Comparison of ENCODE assay signal across 8 mouse cellular contexts in the genomic region with DNA sequence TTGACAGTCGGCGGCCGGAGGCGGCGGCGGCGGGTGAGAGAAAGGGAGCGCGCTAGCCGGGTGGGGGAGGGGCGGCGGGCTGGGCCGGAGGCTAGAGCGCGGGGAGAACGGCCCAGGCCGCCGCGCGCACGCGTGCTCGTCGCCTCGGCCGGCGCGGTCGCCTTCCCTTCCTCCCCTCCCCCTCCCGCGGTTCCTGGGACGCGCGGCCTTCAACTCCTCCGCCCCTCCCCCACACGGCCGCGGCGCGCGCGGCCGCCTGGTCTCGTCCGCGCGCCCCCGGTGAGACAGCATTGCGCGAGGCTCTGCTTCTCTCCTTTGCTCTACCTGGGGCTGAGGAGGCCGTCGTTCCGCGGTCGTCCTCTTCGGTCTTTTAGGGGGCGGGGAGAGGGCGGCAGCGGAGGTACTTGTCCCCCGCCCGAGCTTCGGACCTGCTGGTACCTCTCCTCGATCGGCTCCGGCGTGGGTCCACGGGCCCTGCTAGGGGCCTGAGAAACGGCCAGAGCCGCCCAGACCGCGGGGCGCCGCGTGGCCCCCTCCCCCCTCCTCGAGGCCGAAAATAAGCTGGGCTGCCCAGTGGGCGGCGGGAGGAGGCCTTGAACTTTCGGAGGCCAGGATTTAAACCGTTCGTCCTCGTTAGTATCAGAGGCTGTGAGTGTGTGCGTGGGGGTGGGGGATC. TPM values are rescaled to one million over a fixed set of nuclear protein-coding genes. Genes with fewer than 3 reads are reported as not detected.
DNase-seq lines count a peak whose midpoint lies in the region; ATAC-seq and TF ChIP-seq lines count a peak whose summit lies in the region.

No protein-coding gene starts in this region.

- H3K27ac ChIP-seq in layer of hippocampus, adult 2 months: peak overlapping the region; percentile 93
- H3K27ac ChIP-seq in forebrain, embryonic 12.5 days: peak overlapping the region; percentile 97
- H3K27ac ChIP-seq in hindbrain, postnatal 0 days: peak overlapping the region; percentile 98
- H3K27ac ChIP-seq in midbrain, embryonic 15.5 days: peak overlapping the region; percentile 98
- peak overlapping the region; percentile 96 for H3K27ac ChIP-seq in stomach, embryonic 16.5 days (ENCODE audit: low read length)

- peaks cover 21% of the 10 kb centered on the region for H3K36me3 ChIP-seq in forebrain, embryonic 12.5 days (replicated peaks)
- H3K36me3 ChIP-seq in hindbrain, postnatal 0 days (ENCODE audit: insufficient read depth, low read length): peaks cover 6% of the 10 kb centered on the region
- H3K36me3 ChIP-seq in midbrain, embryonic 15.5 days (replicated peaks): peaks cover 5% of the 10 kb centered on the region; the same call in 1 of the 2 replicates
- peaks cover 3% of the 10 kb centered on the region; the same call in 1 of the 2 replicates for H3K36me3 ChIP-seq in stomach, embryonic 16.5 days (ENCODE audit: control insufficient read depth, insufficient read depth, low read length)

- DNase-seq in layer of hippocampus, adult 2 months (ENCODE audit: low spot score in 2 of 2): peak; percentile 55 to 66
- DNase-seq in layer of hippocampus, postnatal 36 days: no peak
- DNase-seq in c-Kit-positive CD71-positive TER-119-positive erythroid progenitor cells, embryonic 14.5 days (ENCODE audit: low spot score): peak; percentile 81
- peak; percentile 92 for DNase-seq in hindbrain, postnatal 0 days (ENCODE audit: low spot score)
- peak; percentile 94 for DNase-seq in liver

- peak overlapping the region; percentile 98 for H3K9ac ChIP-seq in forebrain, embryonic 12.5 days
- peak overlapping the region; percentile 83 for H3K9ac ChIP-seq in hindbrain, postnatal 0 days (replicated peaks; ENCODE audit: low read length)
- peak overlapping the region; percentile 91 for H3K9ac ChIP-seq in midbrain, embryonic 15.5 days
- peak overlapping the region; percentile 99 for H3K9ac ChIP-seq in stomach, embryonic 16.5 days (ENCODE audit: low read length)

- peak overlapping the region; percentile 87 for H3K4me2 ChIP-seq in forebrain, embryonic 12.5 days
- peak overlapping the region; percentile 90 for H3K4me2 ChIP-seq in hindbrain, postnatal 0 days (ENCODE audit: low read depth, low read length)
- peak overlapping the region; percentile 72 for H3K4me2 ChIP-seq in midbrain, embryonic 15.5 days
- H3K4me2 ChIP-seq in stomach, embryonic 16.5 days (ENCODE audit: low read depth, low read length): peak overlapping the region; percentile 98

- under 1% methylated on average over 53 of the region's 83 CpGs for WGBS in forebrain, embryonic 12.5 days
- WGBS in hindbrain, postnatal 0 days: 2% methylated on average over 49 of the region's 83 CpGs
- 0% methylated on average over 41 of the region's 83 CpGs for WGBS in midbrain, embryonic 15.5 days
- under 1% methylated on average over 63 of the region's 83 CpGs for WGBS in stomach, embryonic 16.5 days

- H3K4me3 ChIP-seq in layer of hippocampus, adult 2 months: peak overlapping the region; percentile 98
- peak overlapping the region; percentile 99 for H3K4me3 ChIP-seq in forebrain, embryonic 12.5 days (replicated peaks)
- H3K4me3 ChIP-seq in hindbrain, postnatal 0 days (ENCODE audit: low read length): peak overlapping the region; percentile 99
- peak overlapping the region; percentile 96 for H3K4me3 ChIP-seq in midbrain, embryonic 15.5 days
- H3K4me3 ChIP-seq in stomach, embryonic 16.5 days (replicated peaks; ENCODE audit: low read length): peak overlapping the region; percentile 100

- no peak for TF ChIP-seq CTCF in layer of hippocampus, adult 2 months (conservative IDR thresholded peaks at IDR 0.05)
- TF ChIP-seq CTCF in hindbrain, postnatal 0 days (IDR thresholded peaks at IDR 0.05; ENCODE audit: low read depth): no peak

- ATAC-seq in forebrain, embryonic 12.5 days (ENCODE audit: low FRiP score): peak; percentile 76
- peak; percentile 56 for ATAC-seq in hindbrain, postnatal 0 days
- peak; percentile 70 for ATAC-seq in midbrain, embryonic 15.5 days (replicated peaks)
- peak; percentile 67 for ATAC-seq in stomach, embryonic 16.5 days (ENCODE audit: insufficient read depth, low FRiP score)

- H3K4me1 ChIP-seq in forebrain, embryonic 12.5 days: peaks cover 30% of the 10 kb centered on the region
- peaks cover 19% of the 10 kb centered on the region for H3K4me1 ChIP-seq in hindbrain, postnatal 0 days (ENCODE audit: insufficient read depth, low read length)
- H3K4me1 ChIP-seq in midbrain, embryonic 15.5 days: peaks cover 41% of the 10 kb centered on the region
- peaks cover 23% of the 10 kb centered on the region for H3K4me1 ChIP-seq in stomach, embryonic 16.5 days (ENCODE audit: control insufficient read depth, insufficient read depth, low read length)

- H3K27me3 ChIP-seq in forebrain, embryonic 12.5 days: no peaks in the 10 kb centered on the region
- no peaks in the 10 kb centered on the region for H3K27me3 ChIP-seq in hindbrain, postnatal 0 days (ENCODE audit: insufficient read depth, low read length)
- no peaks in the 10 kb centered on the region for H3K27me3 ChIP-seq in midbrain, embryonic 15.5 days (replicated peaks)
- no peaks in the 10 kb centered on the region for H3K27me3 ChIP-seq in stomach, embryonic 16.5 days (ENCODE audit: control insufficient read depth, insufficient read depth, low read length)

- no peaks in the 10 kb centered on the region for H3K9me3 ChIP-seq in forebrain, embryonic 12.5 days
- no peaks in the 10 kb centered on the region for H3K9me3 ChIP-seq in hindbrain, postnatal 0 days (ENCODE audit: low read length)
- no peaks in the 10 kb centered on the region for H3K9me3 ChIP-seq in midbrain, embryonic 15.5 days
- no peaks in the 10 kb centered on the region for H3K9me3 ChIP-seq in stomach, embryonic 16.5 days (replicated peaks; ENCODE audit: control insufficient read depth, low read length)

RNA-seq across cellular contexts. Expression of gene Srrm2, which starts 13.2 kb away (rescaled TPM):
- 100 to 1,000 TPM; 613 to 663 TPM for total RNA-seq in layer of hippocampus, adult 2 months (2021)
- total RNA-seq in layer of hippocampus, postnatal 36 days (2021): 100 to 1,000 TPM; 563 to 606 TPM
- polyA plus RNA-seq in forebrain, embryonic 12.5 days (2016; fragmentation: Nextera tagmentation; extraction: Ambion mirVana): 660 and 697 TPM in 2 replicates
- 133 and 144 TPM in 2 replicates for total RNA-seq in hindbrain, postnatal 0 days (2014; rRNA removed)
- 419 and 436 TPM in 2 replicates for polyA plus RNA-seq in hindbrain, postnatal 0 days (2015; fragmentation: Nextera tagmentation; extraction: Ambion mirVana)
- 552 and 579 TPM in 2 replicates for polyA plus RNA-seq in midbrain, embryonic 15.5 days (2015; fragmentation: Nextera tagmentation; extraction: Ambion mirVana)
- 334 and 350 TPM in 2 replicates for polyA plus RNA-seq in stomach, embryonic 16.5 days (2015; fragmentation: Nextera tagmentation; extraction: Ambion mirVana)

RNA-seq across cellular contexts. Expression of gene Flywch2, which starts 17.6 kb away (rescaled TPM):
- 10 to 100 TPM; 10.6 to 12.3 TPM for total RNA-seq in layer of hippocampus, adult 2 months (2021)
- total RNA-seq in layer of hippocampus, postnatal 36 days (2021): 10 to 100 TPM in 1 of 2 experiments, 1 to 10 TPM in 1; 9.9 to 11.7 TPM
- polyA plus RNA-seq in forebrain, embryonic 12.5 days (2016; fragmentation: Nextera tagmentation; extraction: Ambion mirVana): 32.7 and 33.5 TPM in 2 replicates
- 63.3 and 83.8 TPM in 2 replicates for total RNA-seq in hindbrain, postnatal 0 days (2014; rRNA removed)
- 99.8 and 123 TPM in 2 replicates for polyA plus RNA-seq in hindbrain, postnatal 0 days (2015; fragmentation: Nextera tagmentation; extraction: Ambion mirVana)
- 90.1 and 90.2 TPM in 2 replicates for polyA plus RNA-seq in midbrain, embryonic 15.5 days (2015; fragmentation: Nextera tagmentation; extraction: Ambion mirVana)
- polyA plus RNA-seq in stomach, embryonic 16.5 days (2015; fragmentation: Nextera tagmentation; extraction: Ambion mirVana): 19.4 and 19.8 TPM in 2 replicates

RNA-seq across cellular contexts. Expression of gene Elob, which starts 25.4 kb away (rescaled TPM):
- total RNA-seq in layer of hippocampus, adult 2 months (2021): 100 to 1,000 TPM; 332 to 341 TPM
- total RNA-seq in layer of hippocampus, postnatal 36 days (2021): 100 to 1,000 TPM; 356 to 383 TPM
- polyA plus RNA-seq in forebrain, embryonic 12.5 days (2016; fragmentation: Nextera tagmentation; extraction: Ambion mirVana): 1,039 and 1,118 TPM in 2 replicates
- 755 and 1,410 TPM in 2 replicates for total RNA-seq in hindbrain, postnatal 0 days (2014; rRNA removed)
- 1,482 and 1,504 TPM in 2 replicates for polyA plus RNA-seq in hindbrain, postnatal 0 days (2015; fragmentation: Nextera tagmentation; extraction: Ambion mirVana)
- 1,171 and 1,223 TPM in 2 replicates for polyA plus RNA-seq in midbrain, embryonic 15.5 days (2015; fragmentation: Nextera tagmentation; extraction: Ambion mirVana)
- polyA plus RNA-seq in stomach, embryonic 16.5 days (2015; fragmentation: Nextera tagmentation; extraction: Ambion mirVana): 906 and 920 TPM in 2 replicates

RNA-seq across cellular contexts. Expression of gene Flywch1, which starts 32.1 kb away (rescaled TPM):
- total RNA-seq in layer of hippocampus, adult 2 months (2021): 100 to 1,000 TPM; 310 to 345 TPM
- total RNA-seq in layer of hippocampus, postnatal 36 days (2021): 100 to 1,000 TPM; 297 to 300 TPM
- 173 and 179 TPM in 2 replicates for polyA plus RNA-seq in forebrain, embryonic 12.5 days (2016; fragmentation: Nextera tagmentation; extraction: Ambion mirVana)
- total RNA-seq in hindbrain, postnatal 0 days (2014; rRNA removed): 230 and 258 TPM in 2 replicates
- 165 and 183 TPM in 2 replicates for polyA plus RNA-seq in hindbrain, postnatal 0 days (2015; fragmentation: Nextera tagmentation; extraction: Ambion mirVana)
- 242 and 257 TPM in 2 replicates for polyA plus RNA-seq in midbrain, embryonic 15.5 days (2015; fragmentation: Nextera tagmentation; extraction: Ambion mirVana)
- polyA plus RNA-seq in stomach, embryonic 16.5 days (2015; fragmentation: Nextera tagmentation; extraction: Ambion mirVana): 43.3 and 47.0 TPM in 2 replicates

RNA-seq across cellular contexts. Expression of gene Prss33, which starts 32.4 kb away (rescaled TPM):
- not detected for total RNA-seq in layer of hippocampus, adult 2 months (2021)
- not detected for total RNA-seq in layer of hippocampus, postnatal 36 days (2021)
- 0.14 TPM in 1 of 2 replicates, not detected in the other for polyA plus RNA-seq in forebrain, embryonic 12.5 days (2016; fragmentation: Nextera tagmentation; extraction: Ambion mirVana)
- total RNA-seq in hindbrain, postnatal 0 days (2014; rRNA removed): not detected in 2 replicates
- polyA plus RNA-seq in hindbrain, postnatal 0 days (2015; fragmentation: Nextera tagmentation; extraction: Ambion mirVana): not detected in 2 replicates
- 0.15 and 0.22 TPM in 2 replicates for polyA plus RNA-seq in midbrain, embryonic 15.5 days (2015; fragmentation: Nextera tagmentation; extraction: Ambion mirVana)
- 0.21 TPM in 1 of 2 replicates, not detected in the other for polyA plus RNA-seq in stomach, embryonic 16.5 days (2015; fragmentation: Nextera tagmentation; extraction: Ambion mirVana)

Comparison
In these comparisons a context has a peak if more than half of its experiments do, and no peak if none do; other contexts are left out.
1. DNase-seq: peak in layer of hippocampus, adult 2 months (2 of 2), c-Kit-positive CD71-positive TER-119-positive erythroid progenitor cells, embryonic 14.5 days (single experiment), hindbrain, postnatal 0 days (single experiment) and liver (single experiment); none in layer of hippocampus, postnatal 36 days (0 of 2).
2. Peak in every context shown above with its lines, with median percentiles within 50 percentile points of each other: H3K27ac ChIP-seq, H3K4me3 ChIP-seq, ATAC-seq, H3K4me2 ChIP-seq and H3K9ac ChIP-seq.